Mouse (Mus musculus) left cerebral cortex, postnatal 25 days (tissue): ENCODE data around the gene Tma7. TPM values are rescaled to one million over a fixed set of nuclear protein-coding genes. Genes with fewer than 3 reads are reported as not detected.

Source experiments
- DNase-seq, 2 experiments: peaks; one replicate each; pipeline ENCODE4 v3.0.0; 2022; ENCODE audit warnings: low spot score in 2 of 2, mixed read lengths in 1 of 2
- intact Hi-C: fragments of 180-260 bp; cut with DNase I; formaldehyde crosslinking; loops from one replicate; pipeline ENCODE4 v1.15.1; 2025
- total RNA-seq, 2 experiments: library from RNA; stranded (reverse); gene quantifications; 2 replicates each; pipeline ENCODE4 v1.2.3; 2021

The Tma7 gene
- total RNA-seq, 2 experiments from 2014 or later = 365 to 371 TPM

DNA sequence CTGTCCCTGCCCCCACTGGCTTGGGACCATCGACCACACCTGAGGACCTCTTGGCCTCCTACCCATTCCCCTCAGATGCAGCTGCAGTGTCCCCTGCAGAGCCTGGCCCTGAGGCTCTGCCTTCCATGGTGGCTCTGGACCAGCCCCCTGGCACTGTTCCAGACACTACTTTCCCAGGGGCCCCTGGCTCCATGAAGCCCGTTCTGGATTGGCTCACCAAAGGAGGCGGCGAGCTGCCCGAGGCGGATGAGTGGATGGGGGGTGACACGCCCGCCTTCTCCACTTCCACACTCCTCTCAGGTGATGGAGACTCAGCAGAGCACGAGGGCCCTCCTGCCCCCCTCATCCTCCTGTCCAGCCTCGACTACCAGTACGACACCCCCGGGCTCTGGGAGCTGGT lies 22.6 kb upstream of the Tma7 start:
- DNase-seq = peak; percentile 32 to 40
- intact Hi-C loops = no loop called here

DNA sequence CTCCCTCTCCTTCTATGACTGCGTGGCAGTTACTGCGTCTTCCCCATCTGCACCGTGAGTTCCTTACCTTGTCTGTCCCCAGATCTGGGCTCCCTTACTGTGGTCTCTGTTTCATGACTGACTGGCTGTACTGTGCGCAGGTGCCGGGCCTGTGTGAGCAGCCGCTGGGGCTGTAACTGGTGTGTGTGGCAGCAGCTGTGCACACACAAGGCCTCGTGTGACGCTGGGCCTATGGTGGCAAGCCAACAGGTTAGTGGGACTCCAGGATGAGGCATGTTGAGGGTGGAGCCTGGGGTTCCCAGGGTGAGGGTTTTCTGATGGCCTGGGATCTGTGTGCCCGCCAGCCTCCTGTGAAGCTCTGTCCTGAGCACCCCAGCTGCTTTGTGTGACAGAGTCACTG lies 21.7 kb upstream of the Tma7 start:
- no peak for DNase-seq
- intact Hi-C loops = no loop called here

DNA sequence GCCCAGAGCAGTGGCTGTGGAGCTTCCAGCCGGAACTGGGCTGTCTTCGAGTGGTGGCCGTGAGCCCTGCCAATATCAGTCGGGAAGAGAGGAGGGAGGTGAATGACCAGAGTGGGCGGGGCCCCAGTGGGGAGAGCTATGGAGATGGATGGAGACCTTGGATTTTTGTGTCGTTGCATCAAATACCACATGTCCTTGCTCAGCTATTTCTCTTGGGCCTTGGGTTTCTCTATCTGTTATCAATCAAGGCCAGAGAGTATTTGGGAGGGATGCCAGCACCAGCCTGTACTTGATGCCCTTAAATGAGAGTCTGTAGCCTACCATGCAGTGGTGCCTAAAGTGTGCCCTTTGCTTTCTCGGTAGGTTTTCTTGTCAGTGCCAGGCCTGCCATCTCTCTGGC lies 20.9 kb upstream of the Tma7 start:
- intact Hi-C loops = no loop called here

DNA sequence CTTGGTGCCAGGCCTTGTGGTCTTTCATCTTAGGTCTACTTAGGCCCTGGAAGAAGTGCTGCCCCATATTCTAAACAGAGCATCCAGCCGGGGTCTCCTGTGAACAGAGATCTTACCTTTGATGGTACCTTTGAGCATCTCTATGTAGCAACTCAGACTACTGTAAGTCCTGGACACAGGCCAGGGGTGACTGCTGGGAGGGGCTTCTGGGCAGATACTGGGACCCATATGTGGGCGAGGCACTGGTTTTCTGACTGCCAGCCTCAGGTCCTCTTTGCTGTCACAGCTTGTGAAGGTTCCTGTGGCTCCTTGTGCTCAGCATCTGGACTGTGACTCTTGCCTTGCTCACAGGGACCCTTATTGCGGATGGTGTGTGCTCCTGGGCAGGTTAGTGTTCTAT lies 20.2 kb upstream of the Tma7 start:
- intact Hi-C loops = no loop called here
- DNase-seq = no peak

More for the DNA sequence above, 20.9 kb upstream of the Tma7 start:
- no peak for DNase-seq

DNA sequence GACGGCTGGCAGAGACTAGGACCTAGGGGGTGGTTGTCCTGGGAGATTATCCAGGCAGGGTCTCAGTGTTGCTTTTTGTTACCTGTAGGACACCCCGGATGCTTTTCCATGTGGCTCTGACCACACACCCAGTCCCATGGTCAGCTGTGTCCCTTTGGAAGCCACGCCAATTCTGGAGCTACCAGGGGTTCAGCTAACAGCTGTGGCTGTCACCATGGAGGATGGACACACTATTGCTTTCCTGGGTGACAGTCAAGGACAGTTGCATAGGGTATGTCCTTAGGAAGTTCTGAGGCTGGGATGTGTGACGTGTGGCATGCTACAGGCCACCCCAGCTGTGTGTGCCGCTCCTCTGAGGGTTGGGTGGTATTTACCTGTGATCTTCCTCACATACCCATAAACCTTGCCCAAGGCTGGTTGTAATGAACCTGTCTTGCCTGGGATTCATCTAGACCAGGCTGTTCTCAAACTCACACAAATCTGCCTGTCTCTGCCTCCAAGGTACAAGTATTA lies 19.6 kb upstream of the Tma7 start:
- no peak for DNase-seq
- intact Hi-C loops = no loop called here

DNA sequence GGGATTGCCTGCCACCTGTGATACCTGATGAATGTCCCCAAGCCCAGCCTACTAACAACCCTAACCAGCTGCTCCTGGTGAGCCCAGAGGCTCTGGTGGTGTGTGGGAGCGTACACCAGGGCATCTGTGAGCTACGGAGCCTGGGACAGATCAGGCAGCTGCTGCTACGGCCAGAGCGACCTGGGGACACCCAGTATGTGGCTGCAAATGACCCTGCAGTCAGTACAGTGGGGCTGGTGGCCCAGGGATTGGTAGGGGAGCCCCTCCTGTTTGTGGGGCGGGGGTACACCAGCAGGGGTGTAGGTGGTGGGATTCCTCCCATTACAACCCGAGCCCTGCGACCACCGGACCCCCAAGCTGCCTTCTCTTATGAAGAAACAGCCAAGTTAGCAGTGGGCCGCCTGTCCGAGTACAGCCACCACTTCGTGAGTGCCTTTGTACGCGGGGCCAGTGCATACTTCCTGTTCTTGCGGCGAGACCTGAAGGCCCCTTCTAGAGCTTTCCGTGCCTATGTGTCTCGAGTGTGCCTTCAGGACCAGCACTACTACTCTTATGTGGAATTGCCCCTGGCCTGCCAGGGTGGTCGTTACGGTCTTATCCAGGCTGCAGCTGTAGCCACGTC lies 18.0 kb upstream of the Tma7 start:
- intact Hi-C loops = no loop called here
- DNase-seq = no peak

DNA sequence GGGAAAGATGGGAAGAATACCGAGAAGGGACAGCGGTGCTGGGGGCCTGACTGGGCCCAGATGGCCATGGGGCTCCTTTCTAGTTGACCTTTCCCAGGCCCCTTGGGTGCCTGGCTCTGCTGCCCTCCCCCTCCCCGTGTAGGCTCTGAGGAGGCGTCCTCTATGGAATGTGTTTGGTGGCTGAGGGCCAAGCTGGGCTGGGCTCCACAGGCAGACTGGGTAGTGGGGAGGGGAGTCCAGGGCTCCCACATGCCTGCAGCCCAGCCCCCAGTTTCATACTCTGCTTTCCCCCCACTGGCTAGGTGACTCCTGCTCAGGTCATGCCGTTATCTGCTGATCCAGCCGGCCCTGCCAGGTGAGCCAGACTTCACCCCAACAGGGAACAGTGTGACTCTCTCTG lies 16.6 kb upstream of the Tma7 start:
- intact Hi-C loops = no loop called here
- DNase-seq = peak; percentile 30 to 31

DNA sequence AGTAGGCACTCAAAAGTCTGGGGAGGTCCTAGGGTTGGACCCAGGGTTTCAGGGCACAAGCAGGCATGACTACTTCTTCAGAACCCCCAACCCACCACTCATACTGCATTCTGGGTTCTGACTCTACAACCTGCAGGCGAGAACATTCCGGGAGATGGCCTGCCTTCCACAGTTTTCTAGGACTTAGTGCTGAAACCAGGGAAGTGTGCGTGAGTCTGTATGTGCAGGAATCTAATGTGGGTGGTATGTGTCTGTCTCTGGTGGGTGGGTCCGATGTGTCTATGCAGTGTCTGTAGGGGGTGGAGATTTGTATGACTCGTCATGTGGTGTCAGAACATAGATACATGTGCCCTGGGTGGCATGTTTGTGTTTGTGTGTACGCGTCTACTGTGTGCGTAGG lies 16.0 kb upstream of the Tma7 start:
- peak in 1 of 2 experiments; percentile 28 for DNase-seq
- intact Hi-C loops = no loop called here

DNA sequence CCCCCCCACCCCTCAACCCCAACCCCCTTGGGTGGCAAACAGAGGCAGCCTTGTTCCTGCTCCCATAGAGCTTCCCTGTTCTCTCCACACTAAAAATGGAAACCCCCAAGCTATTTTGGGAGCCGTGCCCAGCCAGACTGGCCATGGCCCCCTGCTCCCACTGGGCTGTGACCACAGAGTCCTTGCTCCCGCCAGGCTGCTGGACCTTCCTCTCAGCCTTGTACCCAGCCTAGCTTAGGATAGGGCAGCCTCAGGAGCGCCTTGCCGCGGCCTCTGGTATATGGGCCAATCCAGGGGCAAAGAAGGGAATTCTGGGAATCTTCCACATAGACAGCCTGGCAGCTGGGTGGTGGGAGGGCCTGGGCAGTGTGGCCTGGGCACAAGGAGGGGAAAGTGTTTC lies 15.4 kb upstream of the Tma7 start:
- intact Hi-C loops = no loop called here
- peak; percentile 48 to 76 for DNase-seq

DNA sequence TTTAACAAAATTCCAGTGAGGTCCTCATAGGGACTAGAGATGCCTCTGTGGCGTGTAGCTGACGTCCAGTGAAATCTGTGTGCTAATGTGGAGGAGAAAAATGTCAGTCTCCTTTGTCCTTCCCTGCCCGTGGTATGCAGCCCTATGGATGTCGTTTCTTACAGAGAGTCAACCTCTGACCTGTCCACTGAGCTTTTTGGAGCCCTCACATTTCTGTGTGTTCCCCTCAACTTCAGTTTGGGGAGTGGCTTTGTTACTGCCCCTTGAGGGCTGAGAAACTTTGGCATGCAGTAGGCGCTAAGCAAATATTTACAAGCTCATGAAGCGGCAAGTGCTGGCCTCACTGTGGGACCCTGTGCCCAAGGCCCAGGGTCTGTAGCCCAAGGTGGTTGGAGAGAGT lies 14.9 kb upstream of the Tma7 start:
- intact Hi-C loops = no loop called here

DNA sequence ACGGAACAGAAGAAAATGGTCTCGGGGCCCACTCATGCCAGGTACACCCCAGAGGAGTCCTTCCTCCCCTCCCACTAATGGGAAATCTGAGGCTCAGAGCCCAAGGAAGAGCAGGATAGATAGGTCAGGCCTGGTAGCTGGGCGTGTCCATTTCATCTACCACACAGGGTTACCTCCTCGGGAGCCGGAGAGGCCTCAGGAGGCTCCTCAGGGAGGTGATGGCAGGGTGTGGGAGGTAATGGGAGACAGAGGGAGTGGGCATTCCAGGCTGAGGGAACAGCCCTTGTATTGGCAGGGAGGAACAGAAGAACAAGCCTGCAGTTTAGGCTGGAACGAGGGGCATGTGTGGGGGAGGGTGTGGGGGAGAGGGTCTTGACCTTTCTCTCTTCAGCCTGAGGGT lies 14.5 kb upstream of the Tma7 start:
- no peak for DNase-seq
- intact Hi-C loops = no loop called here

More for the DNA sequence above, 14.9 kb upstream of the Tma7 start:
- DNase-seq = no peak

DNA sequence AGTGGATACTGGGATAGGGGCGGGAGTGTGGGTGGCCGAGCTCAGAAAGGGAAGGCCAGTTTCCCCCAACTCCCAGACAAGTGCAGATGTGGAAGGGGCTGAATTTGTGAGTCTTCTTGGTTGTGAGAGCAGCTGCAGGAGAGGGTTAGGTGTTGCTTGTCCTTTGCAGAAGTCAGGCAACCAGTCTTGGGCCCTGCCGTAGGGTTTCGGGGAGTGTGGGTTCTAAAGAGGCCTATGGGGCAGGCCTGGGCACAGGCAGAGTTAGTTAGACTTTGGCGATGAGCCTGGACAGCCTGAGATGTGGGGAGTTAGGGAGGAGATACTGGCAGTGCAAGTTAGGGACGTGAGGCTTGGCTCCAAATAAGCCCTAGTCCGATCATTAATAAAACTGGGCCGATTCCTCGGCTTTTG lies 13.9 kb upstream of the Tma7 start:
- intact Hi-C loops = no loop called here
- peak in 1 of 2 experiments; percentile 40 for DNase-seq

DNA sequence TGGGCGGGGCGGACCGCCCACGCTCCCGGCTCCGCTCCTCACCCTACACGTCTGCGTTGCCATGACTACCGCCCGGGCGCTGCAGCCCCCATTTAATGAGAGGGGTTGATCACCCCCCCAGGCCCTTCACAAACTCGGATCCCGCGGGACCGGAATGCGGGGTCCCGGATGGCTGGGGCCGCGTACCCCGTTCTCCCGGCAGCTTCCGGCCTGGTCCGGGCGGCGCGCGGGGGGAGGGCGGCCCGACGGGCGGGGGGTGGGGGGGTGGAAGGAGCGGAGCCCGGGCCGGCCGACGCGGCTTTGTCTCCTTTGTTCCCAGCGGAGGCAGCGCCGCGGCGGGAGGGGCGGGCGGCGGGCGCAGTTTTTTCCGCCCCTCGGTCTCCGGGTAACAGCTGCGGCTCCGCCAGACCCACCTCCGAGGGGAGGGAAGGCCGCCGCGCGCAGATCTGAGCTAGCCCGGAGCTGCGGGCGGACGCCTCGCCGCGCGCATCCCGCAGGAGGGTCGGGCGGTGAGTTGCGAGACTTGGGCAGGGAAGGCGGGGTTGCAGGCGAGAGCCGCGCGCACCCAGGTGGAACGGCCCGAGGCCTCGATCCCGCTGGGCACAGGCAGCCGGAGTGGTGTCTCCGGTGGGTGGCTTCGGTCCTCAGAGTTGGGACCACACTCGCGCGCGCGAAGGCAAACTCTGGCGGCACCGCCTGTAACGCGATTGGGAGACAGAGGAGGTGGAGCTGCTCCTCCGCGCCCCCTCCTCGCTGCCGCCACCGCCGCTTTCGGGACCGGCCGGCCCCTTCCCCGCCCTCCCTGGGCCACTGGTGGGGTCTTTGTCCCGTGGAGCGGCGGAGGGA lies 13.0 kb upstream of the Tma7 start, which contains the start of gene Plxnb1:
Plxnb1 (plus strand) TSS at position 253 of the 846 bp plus-strand sequence.
- intact Hi-C loops = no loop called here
- DNase-seq = peak; percentile 62 to 68

DNA sequence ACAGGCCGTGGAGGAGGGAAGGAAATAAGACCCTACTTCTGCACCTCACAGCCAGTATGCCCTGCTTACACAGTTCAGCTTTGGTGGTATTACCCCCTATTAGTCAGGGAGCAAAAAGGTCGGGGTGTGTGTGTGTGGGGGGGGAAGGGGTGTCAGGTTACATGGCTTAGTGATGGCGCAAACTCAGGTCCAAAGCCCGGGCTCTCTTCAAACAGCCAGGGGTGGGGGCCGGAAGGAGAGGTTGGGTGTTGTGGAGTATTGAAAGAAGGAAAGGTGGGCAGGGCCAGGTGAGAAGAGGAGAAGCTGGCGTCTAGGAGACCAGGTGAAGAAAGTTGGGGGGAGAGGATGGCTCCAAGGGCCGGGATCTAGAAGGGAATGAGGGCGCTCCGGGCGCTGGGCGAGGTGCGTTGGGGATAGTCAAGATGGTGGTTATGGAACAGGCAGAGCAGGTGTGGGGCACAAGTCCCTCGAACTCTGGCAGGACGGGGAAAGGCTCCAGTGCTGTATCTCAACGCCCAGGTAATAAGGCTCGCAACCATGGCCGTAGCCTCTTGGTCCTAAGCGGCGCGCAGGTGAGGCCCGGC lies 12.3 kb upstream of the Tma7 start:
- DNase-seq = no peak
- intact Hi-C loops = no loop called here

DNA sequence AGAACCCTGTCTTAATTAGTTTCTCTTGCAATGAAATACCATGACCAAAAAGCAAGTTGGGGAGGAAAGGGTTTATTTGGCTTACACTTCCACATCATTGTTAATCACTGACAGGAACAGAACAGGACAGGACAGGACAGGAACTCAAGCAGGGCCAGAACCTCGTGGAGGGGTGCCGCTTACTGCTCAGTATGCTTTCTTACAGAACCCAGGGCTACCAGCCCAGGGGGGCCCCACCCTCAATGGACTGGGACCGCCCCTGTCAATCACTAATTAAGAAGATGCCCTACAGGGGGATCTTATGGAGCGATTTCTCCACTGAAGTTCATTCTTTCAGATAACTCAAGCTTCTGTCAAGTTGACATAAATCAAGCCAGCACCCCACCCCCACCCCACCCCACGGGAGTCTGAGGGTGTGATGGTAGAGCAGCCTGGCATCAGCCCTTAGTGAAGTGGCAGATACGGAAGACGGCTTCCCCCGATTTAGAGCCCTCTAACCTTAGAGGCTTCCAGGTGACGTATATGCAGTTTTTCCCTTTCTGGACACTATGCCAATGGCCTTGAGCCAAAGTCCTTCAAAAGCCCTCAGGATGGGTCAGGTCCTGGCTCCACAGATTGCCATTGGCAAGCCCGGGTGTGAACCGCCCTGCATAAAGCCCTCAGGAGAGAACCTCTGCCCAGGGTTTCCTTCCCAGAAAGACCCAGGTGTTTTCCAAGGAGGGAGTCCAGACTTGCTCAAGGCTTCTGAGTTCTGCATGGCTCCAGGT lies 11.6 kb upstream of the Tma7 start:
- no peak for DNase-seq
- intact Hi-C loops = no loop called here

DNA sequence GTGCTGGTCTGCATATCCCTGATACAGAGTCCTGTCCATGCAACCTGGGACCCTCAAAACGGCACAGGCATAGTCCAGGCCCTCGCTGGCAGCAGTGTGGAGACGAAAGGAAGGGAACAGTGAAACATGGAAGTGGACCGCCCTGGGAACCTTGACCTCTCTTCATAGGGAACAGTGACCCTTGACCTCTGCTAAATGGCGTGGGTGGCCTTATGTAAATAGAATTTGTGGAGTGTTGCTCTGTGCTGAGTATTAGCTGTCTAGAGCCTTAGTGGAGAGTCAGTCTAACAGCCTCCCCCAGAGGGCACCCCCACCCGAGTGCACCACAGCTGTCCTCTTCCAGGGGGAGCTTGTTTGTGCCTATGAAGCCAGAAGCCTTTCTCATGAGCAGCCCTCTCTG lies 10.4 kb upstream of the Tma7 start:
- no peak for DNase-seq
- intact Hi-C loops = no loop called here

DNA sequence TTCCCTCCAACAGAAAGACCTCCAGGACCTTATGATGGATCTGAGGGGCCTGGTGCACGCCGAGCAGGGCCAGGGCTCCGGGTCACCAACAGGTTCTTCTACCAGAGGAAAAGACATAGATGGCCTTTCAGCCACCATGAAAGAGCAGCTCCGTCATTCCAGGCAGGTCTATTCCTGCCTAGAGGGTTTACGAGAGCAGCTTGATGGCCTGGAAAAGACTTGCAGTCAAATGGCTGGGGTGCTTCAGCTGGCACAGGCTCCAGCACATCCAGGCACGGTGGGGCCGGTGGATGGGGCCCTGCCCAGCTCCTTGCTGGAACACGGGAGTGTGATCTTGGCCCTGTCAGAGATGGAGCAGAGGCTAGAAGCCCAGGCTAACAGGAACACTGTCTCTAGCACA lies 9.4 kb upstream of the Tma7 start:
- no peak for DNase-seq
- intact Hi-C loops = no loop called here

DNA sequence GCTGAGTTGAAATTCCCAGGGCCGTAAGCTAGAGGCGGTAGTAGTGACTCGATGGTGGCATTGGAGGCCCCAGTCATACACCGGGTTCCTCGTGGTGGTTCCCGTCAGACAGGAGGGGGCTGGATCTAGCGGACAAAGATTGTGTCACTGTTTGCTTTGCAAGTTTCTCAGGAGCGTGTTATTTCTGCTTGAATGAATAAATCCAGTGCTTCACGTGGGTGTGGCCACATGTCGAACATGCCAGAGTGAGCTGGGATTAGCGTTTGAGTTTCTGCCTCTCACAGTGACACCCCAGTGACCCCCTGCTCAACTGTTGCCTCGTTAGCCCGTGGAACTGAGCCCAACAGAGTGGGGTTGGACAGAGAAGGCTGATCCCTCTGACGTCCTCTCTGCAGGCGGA lies 8.1 kb upstream of the Tma7 start:
- intact Hi-C loops = no loop called here
- DNase-seq = peak in 1 of 2 experiments; percentile 61

DNA sequence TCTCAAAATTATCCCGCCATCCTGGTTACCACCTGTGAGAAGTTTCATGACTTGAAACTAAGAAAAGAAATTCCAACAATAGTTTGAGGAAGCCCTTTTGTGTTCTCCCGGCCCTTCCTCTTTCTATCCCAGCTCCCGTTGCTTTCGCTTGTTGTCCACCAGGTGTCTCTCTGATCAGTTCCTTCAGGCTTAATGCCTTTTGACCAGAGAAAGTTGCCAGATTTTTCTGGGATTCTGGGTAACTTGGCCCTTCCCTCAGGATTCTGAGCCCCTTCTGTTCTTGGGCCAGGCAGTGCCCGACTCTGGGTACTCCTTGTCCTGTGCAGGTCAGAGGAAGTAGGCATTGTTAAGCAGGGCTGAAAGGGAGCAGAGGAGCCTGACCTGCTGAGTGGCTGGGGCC lies 5.6 kb upstream of the Tma7 start:
- intact Hi-C loops = loop anchor here (1.0 to 5.0 kb wide), 2 partner anchors 32 to 774 kb away; no protein-coding TSS in a partner anchor
- peak; percentile 39 to 58 for DNase-seq

DNA sequence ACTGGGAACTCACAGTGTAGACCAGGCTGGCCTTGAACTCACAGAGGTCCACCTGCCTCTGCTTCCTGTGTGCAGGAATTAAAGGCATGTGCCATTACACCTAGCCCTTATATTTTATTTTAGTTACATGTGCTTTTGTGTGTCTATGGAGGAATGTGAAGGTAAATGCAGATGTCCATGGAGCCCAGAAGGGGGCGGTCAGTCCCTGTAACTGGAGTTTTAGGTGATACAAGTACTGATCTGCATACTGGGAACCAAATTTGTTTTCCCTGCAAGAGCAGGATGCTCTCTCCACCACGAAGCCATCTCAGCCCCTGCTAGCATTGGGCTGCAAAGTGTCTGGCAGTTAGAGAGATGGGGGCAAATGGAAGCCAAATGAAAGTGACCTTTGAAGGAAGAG lies 2.5 kb upstream of the Tma7 start:
- no peak for DNase-seq
- intact Hi-C loops = loop anchor here (2.0 to 5.0 kb wide), 2 partner anchors 748 to 777 kb away; partner anchors contain the start of gene Nme6
